Mouse (Mus musculus): ENCODE results near the gene Arfgap2.

Arfgap2 gene

DNA sequence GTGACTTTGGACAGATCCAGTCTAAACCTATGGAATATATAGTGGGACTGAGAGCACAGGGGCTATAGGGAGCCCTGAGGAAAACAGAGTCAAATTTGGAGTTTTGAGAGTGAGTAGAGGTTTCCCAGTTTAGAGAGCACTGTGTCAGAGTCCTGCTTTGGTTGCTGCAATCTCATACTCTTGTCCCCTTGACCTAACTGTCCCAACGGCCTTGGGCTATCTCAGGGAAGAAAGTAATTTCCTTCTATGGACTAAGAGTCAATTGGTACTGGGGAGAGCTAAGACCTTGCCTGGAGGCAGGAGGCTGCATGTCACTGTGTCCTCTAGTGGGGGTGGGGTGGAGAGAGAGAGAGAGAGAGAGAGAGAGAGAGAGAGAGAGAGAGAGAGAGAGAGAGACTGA lies 5.9 kb upstream of the Arfgap2 start:
- DNase-seq (ENCODE audit: low read depth, low spot score), result no peak

DNA sequence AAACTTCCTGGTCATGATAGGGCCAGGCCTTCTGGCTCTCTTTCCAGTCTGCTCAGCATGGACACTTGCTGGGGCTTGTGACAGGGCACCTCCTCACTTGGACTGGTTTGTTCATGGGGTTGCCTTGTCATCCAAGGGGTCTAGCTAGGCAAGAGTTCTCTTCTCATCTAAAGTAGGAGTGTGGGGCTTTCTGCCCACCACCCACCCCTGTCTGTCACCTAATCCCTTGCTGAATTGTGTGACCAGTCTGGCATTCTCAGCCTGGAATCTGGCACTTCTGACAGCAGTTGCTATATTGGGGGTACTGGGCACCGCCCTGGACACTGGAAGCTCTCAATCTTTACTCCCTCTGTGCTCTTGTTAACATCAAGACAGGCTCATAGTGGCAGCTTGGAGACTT lies 5.3 kb upstream of the Arfgap2 start:
- DNase-seq (ENCODE audit: low read depth, low spot score), result no peak

DNA sequence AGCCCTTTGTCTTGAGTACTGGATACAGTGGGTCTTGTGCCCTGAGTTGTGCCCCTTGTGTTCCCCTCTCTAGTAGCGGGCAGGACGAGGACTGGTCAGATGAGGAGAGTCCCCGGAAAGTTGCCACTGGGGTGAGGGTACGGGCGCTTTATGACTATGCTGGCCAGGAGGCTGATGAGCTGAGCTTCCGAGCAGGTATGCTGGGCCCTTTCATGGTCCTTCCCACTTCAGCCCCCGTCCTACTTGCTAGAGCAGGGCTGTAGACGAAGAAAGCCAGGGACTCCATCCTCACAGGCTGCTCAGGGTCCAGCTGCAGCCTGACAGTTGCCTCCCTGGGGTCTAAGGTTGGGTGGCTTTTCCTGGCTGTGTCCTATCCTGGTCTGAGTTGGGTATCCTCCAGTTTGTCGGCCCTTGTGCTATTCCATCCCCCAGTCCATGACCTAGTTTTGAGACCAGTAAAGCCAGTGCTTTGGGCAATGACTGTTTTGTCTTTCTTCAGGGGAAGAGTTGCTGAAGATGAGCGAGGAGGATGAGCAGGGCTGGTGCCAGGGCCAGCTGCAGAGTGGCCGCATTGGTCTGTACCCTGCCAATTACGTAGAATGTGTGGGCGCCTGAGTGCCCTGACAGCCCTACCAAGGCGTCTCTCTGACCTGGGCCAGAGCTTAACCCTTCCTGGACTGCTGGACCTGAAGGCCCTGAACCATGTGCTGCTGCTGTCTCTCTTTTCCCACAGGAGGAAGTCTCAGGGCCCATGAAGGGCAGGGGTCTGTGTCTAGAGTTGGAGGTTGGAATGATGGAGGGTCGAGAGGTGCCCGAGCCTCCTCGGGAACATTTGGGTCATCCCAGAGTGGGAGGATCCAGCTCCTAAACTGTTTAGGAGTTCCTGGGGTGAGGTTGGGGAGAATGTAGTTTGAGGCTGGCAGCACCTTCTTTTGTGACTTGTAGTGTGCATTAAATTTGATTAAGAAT lies 798 bp upstream of the Arfgap2 start:
- no peak for DNase-seq (ENCODE audit: low read depth, low spot score)

DNA sequence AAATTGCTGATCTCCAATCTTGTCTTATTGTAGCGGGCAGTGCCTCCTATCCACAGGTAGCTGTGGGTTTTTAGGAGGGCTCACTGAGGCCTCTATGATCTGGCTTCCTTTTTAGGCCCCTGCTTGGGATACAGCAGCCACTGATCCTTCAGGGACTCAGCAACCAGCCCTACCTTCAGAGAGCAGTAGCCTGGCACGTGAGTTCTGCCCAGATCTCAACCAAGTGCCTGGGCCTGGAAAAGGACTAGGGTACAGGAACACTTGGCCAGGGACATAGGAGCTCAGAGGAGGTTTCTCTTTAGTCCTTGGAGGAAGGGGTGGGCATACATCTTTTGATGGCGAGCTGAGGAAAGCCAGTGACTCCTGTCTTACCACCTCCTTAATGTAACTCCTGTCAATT lies 3.3 kb downstream of the Arfgap2 start:
- no peak for DNase-seq (ENCODE audit: low read depth, low spot score)

DNA sequence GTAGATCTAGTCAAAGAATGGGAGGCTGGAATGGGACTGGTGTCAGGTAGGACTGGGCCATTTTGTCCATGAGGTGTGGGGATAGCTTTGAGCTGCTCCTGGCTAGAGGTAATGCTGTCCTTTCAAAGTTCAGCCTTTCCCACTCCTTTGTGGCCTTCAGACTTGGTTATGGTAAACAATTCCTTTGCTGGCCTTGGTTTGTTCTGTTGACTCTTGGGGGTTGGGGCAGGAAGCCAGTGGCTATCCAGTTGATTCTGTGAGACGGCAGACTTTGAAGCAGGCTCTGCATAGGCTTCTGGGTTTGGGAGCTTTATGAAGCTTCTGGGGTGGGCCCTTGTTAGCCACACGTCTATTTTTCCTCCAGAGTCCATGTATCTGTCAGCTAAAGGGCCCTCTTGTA lies 3.9 kb downstream of the Arfgap2 start:
- DNase-seq (ENCODE audit: low read depth, low spot score), result no peak

DNA sequence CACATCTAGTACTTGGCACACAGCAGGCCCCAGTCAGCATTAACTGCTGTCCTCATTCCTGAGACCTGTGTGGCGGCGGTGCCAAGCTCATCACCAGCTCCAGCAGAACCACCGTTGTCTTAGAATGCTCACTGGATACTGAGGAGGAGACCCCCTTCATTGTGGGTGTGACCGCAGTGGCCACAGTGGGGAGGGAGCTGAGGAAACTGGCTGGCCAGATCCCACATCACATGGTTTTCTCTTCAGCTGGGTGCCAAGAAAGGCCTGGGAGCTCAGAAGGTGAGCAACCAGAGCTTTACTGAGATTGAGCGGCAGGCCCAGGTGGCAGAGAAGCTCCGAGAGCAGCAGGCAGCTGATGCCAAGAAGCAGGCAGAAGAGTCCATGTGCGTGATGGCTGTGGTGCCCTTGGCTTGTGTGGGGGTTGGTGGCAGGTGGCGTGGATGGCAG lies 4.9 kb downstream of the Arfgap2 start:
- no peak for DNase-seq (ENCODE audit: low read depth, low spot score)

DNA sequence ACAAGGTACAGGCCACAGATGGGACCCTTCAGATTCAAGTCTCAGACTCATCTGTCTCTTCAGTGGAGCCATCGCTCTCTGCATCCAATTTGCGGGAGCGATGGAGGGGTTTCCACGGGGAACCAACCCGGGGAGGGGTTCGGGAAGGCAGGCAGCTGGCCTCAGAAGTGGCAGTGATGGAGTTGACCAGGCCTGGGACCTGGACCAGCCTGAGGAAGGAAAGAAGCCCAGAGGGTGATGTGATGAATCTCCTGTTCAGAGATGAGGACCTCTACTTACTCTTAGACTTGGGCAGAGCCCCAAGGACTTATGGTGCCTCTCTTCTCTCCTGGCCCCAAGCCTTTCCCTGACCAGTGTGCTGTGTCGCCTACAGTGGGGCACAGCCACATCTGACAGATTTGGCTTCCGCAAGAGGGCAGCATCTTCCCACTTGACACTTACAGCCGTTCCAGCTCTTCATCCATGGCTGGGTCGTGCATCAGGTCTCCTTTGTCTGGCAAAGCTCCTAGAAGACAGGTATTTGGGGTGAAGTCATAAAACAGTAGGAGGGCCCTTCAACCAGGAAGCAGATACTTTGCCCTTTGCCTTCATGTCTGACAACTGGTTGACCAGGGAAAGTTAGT lies 14.1 kb downstream of the Arfgap2 start:
- DNase-seq (ENCODE audit: low read depth, low spot score), result peak; percentile 59

DNA sequence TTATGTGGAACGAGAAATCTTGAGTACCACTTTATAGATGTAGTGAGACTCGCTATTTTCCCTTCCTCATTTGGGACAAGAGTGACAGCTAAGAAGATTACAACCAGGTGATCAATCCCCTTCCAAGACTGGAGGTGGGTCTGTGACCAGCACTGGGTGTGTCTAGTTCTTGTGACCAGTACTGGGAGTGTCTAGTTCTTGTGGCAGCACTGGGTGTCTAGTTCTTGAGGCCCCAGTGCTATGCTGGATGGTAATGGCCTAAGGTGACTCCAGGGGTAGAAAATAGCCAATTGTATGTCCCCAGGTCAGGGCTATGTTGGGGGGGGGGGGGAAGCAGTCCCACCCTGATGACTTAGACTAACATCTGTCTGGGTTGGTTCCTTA lies 14.6 kb downstream of the Arfgap2 start:
- DNase-seq (ENCODE audit: low read depth, low spot score), result no peak

DNA sequence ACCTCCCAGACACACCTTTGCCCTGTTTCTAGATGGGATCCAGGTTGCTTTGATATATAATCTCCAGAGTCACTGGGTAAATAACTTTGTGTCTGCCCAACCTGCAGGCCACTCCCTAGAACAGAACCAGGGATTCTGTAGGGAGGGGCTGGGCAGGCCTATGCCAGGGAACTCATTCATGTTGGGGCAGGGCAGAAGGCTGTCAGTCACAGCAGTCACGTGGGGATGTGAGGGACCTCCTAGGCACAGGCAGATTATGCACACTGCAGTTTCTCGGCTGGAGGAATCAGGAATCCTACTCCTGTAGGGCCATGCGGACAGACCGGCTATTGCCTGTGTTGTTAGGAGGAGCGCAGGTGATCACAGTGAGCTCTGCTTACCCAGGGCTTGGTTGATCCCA lies 16.6 kb downstream of the Arfgap2 start:
- DNase-seq (ENCODE audit: low read depth, low spot score), result no peak

DNA sequence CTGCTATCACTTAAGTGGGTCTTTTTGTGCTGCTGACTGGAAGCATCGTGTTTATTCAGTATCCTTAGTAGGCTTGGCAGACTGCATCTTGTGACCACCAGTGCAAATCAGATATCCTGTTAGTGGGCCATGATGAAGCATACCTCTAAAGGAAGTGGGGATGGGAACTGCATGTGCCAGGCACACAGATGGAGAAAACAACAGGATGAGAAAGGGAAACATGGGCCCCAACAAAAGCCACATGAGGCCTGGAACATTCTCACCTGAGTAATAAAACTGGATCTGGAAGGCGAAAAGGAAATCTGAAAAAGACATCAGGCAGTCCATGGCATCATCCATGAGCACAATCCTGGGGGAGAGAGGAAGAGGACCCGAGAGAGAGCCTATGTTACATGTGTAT lies 19.2 kb downstream of the Arfgap2 start:
- DNase-seq (ENCODE audit: low read depth, low spot score), result no peak

DNA sequence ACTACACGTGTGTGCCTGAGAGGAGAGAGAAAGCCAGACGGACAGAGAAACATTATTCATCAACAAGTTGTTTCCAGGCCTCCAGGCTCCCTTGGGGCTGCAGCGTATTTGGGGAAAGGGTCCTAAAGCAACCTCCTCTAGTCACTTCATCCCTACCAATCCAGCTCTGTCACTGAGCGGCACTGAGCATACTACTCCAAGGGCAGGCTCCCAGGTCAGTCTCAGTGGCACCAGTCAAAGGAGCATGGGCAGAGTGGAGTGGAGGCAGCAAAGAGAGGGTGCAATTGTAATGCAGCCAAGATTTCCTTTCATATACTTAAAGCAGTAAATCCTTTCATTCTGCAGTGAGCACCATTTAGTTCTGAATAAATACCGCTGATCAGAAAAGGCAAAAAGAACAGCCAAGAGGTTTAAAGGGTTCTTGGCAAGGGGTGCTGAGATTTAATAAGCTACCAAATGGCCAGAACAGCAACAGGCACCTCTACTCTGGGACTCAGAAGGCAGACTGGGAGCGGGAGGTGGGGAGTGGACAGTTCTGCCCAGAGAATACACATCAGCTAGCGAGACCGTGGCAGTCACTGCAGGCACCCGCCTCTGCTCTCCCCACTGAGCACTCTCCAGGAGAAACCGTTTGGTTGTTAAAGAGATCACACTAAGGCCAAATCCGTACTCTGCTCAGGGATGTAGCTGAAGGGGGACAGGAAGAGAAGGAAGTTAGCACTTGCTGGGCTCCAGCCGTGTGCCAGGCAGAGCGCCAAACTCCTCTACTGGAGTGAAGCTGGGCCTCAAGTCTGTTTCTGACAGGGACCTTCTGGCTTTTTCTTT lies 19.8 kb downstream of the Arfgap2 start:
- no peak for DNase-seq (ENCODE audit: low read depth, low spot score)

DNA sequence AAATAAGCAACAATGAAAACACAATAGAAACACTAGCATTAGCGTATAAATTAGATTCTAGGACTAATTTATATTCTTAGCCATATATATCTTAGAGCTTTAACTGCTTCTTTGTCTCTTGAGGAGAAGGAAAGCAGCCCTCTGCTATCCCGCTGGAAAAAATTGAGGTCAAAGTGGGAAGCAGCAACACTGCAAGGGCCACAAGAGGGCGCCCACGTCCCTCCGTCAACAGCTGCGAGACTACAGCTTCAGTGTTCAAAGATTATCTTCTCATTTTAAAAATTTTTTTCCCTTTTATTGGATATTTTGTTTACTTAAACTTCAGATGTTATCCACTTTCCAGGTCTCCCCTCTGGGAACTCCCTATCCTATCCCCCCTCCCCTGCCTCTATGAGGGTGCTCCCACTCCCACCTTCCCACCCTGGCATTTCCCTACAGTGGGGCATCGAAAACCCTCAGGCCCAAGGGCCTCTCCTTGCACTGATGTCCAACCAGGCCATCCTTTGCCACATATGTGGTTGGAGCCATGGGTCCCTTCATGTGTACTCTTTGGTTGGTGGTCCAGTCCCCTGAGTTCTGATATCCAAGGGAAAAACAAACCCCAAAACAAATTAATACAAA lies 21.2 kb downstream of the Arfgap2 start:
- peak; percentile 67 for DNase-seq (ENCODE audit: low read depth, low spot score)

DNA sequence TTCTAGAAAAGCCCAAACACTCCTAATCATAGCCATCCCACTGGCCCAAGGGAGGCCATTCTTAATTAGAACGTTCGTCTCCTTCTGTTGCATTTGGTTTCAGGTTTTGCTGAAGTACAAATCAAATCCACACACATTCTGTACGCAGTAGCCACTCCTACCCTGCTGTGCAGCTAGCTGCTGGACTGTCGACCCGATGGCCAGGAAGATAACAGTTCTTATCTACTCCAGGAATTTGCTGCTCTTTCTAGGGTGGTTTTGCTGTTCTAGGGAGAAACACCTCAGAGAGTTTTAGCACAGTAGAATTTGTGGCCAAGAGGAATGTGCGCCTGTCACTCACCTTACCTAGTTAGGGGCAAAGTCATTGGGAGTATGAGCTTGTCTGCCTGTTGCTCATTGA lies 22.8 kb downstream of the Arfgap2 start:
- DNase-seq (ENCODE audit: low read depth, low spot score), result no peak

DNA sequence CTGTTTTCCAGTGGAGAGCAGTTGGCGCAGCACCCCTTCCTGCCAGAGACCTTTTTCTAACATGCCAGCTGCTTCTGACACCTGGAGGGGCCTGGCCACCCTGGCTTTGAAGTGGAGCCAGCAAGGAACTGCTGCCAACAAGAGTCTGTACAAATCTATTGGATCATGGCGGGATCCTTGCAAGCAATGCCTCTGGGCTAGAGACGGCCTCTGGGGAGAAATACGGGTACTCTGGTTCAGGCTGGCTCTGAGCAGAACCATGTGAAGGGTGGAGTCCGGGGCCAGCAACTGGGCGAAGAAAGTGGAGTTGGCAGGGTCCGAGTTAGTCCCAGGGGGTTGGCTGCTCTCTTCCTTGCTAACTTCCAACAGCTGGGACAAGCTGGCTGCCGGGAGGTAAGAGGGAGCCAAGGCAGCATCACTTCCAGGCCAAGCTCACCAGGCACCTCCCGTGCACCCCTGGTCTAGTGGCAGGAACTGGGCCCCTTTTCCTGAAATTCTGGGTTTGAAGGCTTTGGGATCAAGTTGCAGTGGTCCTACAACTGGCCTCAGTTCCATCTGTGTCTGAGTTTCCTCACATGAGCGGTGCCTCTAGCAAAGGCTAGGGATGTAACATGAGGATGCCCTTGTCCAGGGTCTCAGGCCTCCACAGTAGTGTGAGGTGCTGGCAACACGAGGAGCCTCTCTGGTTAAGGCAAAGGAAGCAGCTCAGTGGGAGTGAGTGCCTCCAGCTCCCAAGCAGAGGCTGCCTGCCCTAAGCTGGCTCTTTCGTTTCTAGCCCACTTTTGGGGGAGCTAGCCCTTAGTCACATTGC lies 26.6 kb downstream of the Arfgap2 start:
- DNase-seq (ENCODE audit: low read depth, low spot score), result no peak

DNA sequence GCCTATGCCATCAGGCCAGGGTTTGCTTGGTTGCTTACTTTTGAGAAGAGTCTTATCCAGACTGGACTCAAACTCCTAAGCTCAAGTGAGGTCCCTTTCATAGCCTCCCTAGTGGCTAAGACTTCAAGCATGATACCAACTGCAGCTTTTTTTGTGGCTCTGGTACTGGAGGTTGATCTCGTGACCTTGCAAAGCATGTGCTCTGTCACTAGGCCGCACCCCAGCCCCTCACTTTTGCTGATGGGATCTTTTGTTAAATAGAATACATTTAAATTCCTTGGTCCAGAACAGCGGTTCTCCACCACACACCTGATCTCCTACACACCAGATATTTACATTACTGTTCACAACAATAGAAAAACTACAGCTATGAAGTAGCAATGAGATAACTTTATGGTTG lies 29.5 kb downstream of the Arfgap2 start:
- DNase-seq (ENCODE audit: low read depth, low spot score), result no peak

DNA sequence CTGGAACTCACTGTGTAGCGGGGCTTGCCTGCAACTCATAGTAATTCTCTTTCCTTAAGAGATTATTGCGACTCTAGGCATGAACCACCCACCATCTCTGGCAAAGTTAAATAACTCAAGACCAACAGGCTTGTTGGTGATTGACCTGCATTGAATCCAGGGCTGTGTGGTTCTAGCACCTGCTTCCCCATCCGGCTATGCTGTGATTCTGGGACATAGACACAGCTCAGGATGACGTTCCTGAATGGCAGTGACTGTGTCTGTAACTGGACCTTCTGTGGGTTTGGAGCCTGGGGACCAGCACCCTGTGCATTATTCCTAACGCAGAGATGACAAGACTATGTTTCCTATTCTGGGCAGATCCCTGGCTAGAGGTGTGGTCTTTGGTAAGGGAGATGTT lies 31.1 kb downstream of the Arfgap2 start:
- no peak for DNase-seq (ENCODE audit: low read depth, low spot score)

DNA sequence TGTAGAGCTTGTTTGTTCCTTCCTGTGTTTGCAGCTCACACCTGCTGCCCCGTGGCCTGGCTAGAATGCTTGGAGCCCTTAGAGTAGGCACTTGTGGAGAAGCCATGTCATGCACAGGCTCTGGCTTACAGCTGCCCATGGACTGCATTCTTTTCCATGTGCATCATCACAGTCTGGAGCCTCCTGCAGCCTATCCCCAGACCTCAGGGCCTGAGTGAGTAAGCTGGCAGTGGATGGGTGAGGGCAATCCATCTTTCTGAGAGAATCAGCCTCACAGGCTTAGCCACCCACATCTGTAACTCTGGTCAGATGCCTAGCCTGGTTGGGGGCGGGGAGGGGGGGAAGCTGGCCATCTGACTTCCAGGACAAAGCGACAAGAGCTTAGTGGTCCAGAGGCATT lies 34.4 kb downstream of the Arfgap2 start:
- DNase-seq (ENCODE audit: low read depth, low spot score), result no peak

DNA sequence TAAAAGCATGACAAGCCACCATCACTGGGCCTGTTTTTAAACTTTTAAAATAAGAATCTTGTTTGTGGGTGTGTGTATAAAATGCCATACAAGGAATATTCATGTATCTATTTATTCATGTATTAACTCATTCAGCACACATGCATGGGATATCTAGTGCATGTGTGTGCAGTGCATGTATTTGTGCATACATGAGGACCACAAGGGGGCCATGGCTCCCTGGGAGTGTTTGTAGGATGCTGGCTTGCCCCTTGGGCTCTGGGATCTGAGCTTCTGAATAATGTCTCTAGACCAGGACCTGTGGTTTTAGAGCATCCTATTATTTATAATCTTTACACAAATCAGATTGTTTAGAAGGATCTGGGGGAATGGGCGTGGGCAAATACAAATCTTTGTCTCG lies 36.0 kb downstream of the Arfgap2 start:
- DNase-seq (ENCODE audit: low read depth, low spot score), result no peak

DNA sequence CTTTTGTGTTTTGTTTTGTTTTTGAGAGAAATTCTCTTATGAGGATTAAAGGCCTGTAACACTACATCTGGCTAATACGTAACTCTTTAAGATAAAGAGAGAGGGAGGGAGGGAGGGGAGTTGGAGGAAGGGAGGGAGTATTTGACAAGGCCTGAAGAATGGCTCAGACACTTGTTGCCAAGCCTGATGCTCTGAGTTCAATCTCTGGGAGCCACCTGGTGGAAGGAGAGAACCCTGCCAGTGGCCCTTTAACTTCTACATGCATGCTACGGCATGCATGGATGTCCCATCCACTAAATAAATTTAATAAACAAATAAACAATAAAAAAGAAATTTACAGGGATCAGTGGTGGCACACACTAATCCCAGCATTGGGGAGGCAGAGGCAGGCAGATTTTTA lies 37.1 kb downstream of the Arfgap2 start:
- DNase-seq (ENCODE audit: low read depth, low spot score), result no peak

DNA sequence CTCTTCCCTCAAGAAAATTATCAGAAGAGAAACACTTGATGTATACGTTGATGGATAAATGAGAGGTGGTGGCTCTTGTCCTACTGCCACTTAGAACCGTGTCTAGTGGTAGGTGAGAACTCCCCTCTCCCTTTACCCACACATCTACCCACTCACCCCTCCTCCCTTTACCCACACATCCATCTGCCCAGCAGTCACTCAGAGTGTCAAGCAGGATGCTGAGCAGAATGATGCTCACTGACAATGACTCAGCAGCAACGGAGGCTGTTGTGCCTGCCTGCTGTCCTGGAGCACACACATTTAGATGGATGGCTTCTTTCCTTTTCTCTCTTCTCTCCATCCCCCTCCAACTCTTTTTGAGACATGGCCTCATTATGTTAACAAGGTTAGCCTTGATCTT lies 38.1 kb downstream of the Arfgap2 start:
- no peak for DNase-seq (ENCODE audit: low read depth, low spot score)

DNA sequence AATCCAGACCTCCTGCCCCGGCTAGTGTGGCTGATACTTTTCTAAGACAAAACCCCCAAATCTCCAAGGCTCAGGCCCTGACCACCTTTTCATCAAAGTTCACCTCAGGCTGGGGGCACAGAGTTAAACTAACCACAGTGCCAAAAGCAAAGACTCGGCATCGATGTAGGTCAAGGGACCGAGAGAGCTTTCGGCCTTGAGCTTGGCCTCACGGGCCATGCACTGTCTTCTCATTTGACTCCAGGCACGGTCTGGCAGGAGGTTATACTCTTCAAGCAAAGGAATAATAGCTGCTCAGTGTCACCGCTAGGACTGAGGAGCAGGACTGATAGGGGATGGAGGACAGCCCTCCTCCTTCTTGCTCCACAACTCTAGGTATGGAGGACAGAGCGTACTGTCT lies 41.2 kb downstream of the Arfgap2 start:
- no peak for DNase-seq (ENCODE audit: low read depth, low spot score)

Measured in retina, postnatal 7 days (tissue).